Mouse (Mus musculus) urinary bladder, adult 2 months (tissue): ENCODE measurements around the gene Mmp24. TPM values are rescaled to one million over a fixed set of nuclear protein-coding genes. Genes with fewer than 3 reads are reported as not detected.

ENCODE experiments used
- DNase-seq: peaks from one replicate; pipeline ENCODE4 v3.0.0; 2022; ENCODE audit warnings: low spot score
- polyA plus RNA-seq: library from polyadenylated mRNA; depleted of rRNA; stranded (reverse); fragments of >200 nt; gene quantifications from 2 replicates; pipeline ENCODE4 v1.2.3, GENCODE M21; 2012; rRNA removed

The Mmp24 gene
- polyA plus RNA-seq, 1 experiment = 0.04 TPM

- no peak for DNase-seq
Observed at GRCm38 (mm10) chr2:155860102-155860501, 85.0 kb downstream of the Mmp24 start.

GRCm38 (mm10) chr2:155861581-155861980 is 86.4 kb downstream of the Mmp24 start:
- DNase-seq = no peak

GRCm38 (mm10) chr2:155862573-155863300 is 87.6 kb downstream of the Mmp24 start:
- no peak for DNase-seq

- DNase-seq = no peak
Observed at GRCm38 (mm10) chr2:155863301-155863867, 88.2 kb downstream of the Mmp24 start.

Other genes with a start within 250 kb of the Mmp24 start
- gene Gss, start 182.5 kb upstream of the Mmp24 start, polyA plus RNA-seq = 15.4 and 17.5 TPM in 2 replicates
- 0.01 TPM in 1 of 2 replicates, not detected in the other for gene Myh7b, start 164.1 kb upstream of the Mmp24 start, polyA plus RNA-seq
- 86.9 and 90.7 TPM in 2 replicates for gene Trpc4ap, start 83.0 kb upstream of the Mmp24 start, polyA plus RNA-seq
- 56.1 and 78.7 TPM in 2 replicates for gene Edem2, start 45.9 kb upstream of the Mmp24 start, polyA plus RNA-seq
- not detected in 2 replicates for gene Gm17581, start 39.5 kb upstream of the Mmp24 start, polyA plus RNA-seq
- gene Procr, start 24.2 kb upstream of the Mmp24 start, polyA plus RNA-seq = 19.3 and 21.2 TPM in 2 replicates
- 42.8 and 48.4 TPM in 2 replicates for gene BC029722, start 44.1 kb downstream of the Mmp24 start, polyA plus RNA-seq
- 63.3 and 65.9 TPM in 2 replicates for gene Eif6, start 51.6 kb downstream of the Mmp24 start, polyA plus RNA-seq
- 2.6 and 3.7 TPM in 2 replicates for gene Fam83c, start 59.5 kb downstream of the Mmp24 start, polyA plus RNA-seq
- gene Uqcc1, start 155.0 kb downstream of the Mmp24 start, polyA plus RNA-seq = 47.0 and 60.2 TPM in 2 replicates
- not detected in 2 replicates for gene Gm15557, start 165.4 kb downstream of the Mmp24 start, polyA plus RNA-seq
- gene Gdf5, start 170.0 kb downstream of the Mmp24 start, polyA plus RNA-seq = 1.5 and 1.7 TPM in 2 replicates
- 11.7 and 13.4 TPM in 2 replicates for gene Cep250, start 181.1 kb downstream of the Mmp24 start, polyA plus RNA-seq
- gene 6430550D23Rik, start 232.6 kb downstream of the Mmp24 start, polyA plus RNA-seq = 2.3 and 4.7 TPM in 2 replicates
- gene Ergic3, start 232.7 kb downstream of the Mmp24 start, polyA plus RNA-seq = 190 and 196 TPM in 2 replicates